Mouse (Mus musculus): ENCODE results near the gene Ppp1cb. TPM values are rescaled to one million over a fixed set of nuclear protein-coding genes. Genes with fewer than 3 reads are reported as not detected.

Ppp1cb gene
- polyA plus RNA-seq, 1 experiment from 2014 or later: 254 TPM

- no peaks in the 10 kb centered on the region for H3K36me3 ChIP-seq (ENCODE audit: control insufficient read depth, insufficient read depth, low read length)
- peaks cover 11% of the 10 kb centered on the region; the same call in 1 of the 2 replicates for H3K4me1 ChIP-seq (ENCODE audit: control insufficient read depth, insufficient read depth, low read length)
- peak overlapping the region; percentile 84 for H3K4me3 ChIP-seq (replicated peaks; ENCODE audit: low read depth, low read length)
- under 1% methylated on average over 63 of the region's 63 CpGs for WGBS
- H3K4me2 ChIP-seq (ENCODE audit: low read length): peak overlapping the region; percentile 53
- DNase-seq (peak; percentile 72), ATAC-seq (ENCODE audit: low FRiP score, low TSS enrichment) (peak; percentile 85)
- peak overlapping the region; percentile 99 for H3K27ac ChIP-seq (replicated peaks; ENCODE audit: low read depth, low read length)
- H3K9me3 ChIP-seq (ENCODE audit: control insufficient read depth, low read length): no peaks in the 10 kb centered on the region
- H3K27me3 ChIP-seq (ENCODE audit: control insufficient read depth, insufficient read depth, low read length): no peaks in the 10 kb centered on the region
- peak overlapping the region; percentile 97 for H3K9ac ChIP-seq (replicated peaks; ENCODE audit: low read length)
Measured at GRCm38 (mm10) chr5:32459251-32459881, 723 bp downstream of the Ppp1cb start.

GRCm38 (mm10) chr5:32459882-32460751 is 1.5 kb downstream of the Ppp1cb start:
- DNase-seq: peak; percentile 69

GRCm38 (mm10) chr5:32460973-32461372 is 2.3 kb downstream of the Ppp1cb start:
- 57% methylated on average over 2 of the region's 2 CpGs for WGBS
- H3K9me3 ChIP-seq (ENCODE audit: control insufficient read depth, low read length): no peaks in the 10 kb centered on the region
- DNase-seq (no peak), ATAC-seq (ENCODE audit: low FRiP score, low TSS enrichment) (no peak)
- H3K27ac ChIP-seq (replicated peaks; ENCODE audit: low read depth, low read length): no peak overlapping the region
- no peak overlapping the region for H3K9ac ChIP-seq (replicated peaks; ENCODE audit: low read length)
- H3K36me3 ChIP-seq (ENCODE audit: control insufficient read depth, insufficient read depth, low read length): no peaks in the 10 kb centered on the region
- no peaks in the 10 kb centered on the region for H3K27me3 ChIP-seq (ENCODE audit: control insufficient read depth, insufficient read depth, low read length)
- H3K4me2 ChIP-seq (ENCODE audit: low read length): peak overlapping the region; percentile 53
- H3K4me3 ChIP-seq (replicated peaks; ENCODE audit: low read depth, low read length): peak overlapping the region; percentile 28
- H3K4me1 ChIP-seq (ENCODE audit: control insufficient read depth, insufficient read depth, low read length): peaks cover 11% of the 10 kb centered on the region; the same call in 1 of the 2 replicates

More at GRCm38 (mm10) chr5:32459882-32460751, 1.5 kb downstream of the Ppp1cb start:
- WGBS: under 1% methylated on average over 19 of the region's 19 CpGs
- peak overlapping the region; percentile 53 for H3K4me2 ChIP-seq (ENCODE audit: low read length)
- peaks cover 11% of the 10 kb centered on the region; the same call in 1 of the 2 replicates for H3K4me1 ChIP-seq (ENCODE audit: control insufficient read depth, insufficient read depth, low read length)
- peak overlapping the region; percentile 97 for H3K9ac ChIP-seq (replicated peaks; ENCODE audit: low read length)
- peak overlapping the region; percentile 99 for H3K27ac ChIP-seq (replicated peaks; ENCODE audit: low read depth, low read length)
- H3K27me3 ChIP-seq (ENCODE audit: control insufficient read depth, insufficient read depth, low read length): no peaks in the 10 kb centered on the region
- ATAC-seq (ENCODE audit: low FRiP score, low TSS enrichment): no peak
- H3K9me3 ChIP-seq (ENCODE audit: control insufficient read depth, low read length): no peaks in the 10 kb centered on the region
- H3K4me3 ChIP-seq (replicated peaks; ENCODE audit: low read depth, low read length): peak overlapping the region; percentile 84
- no peaks in the 10 kb centered on the region for H3K36me3 ChIP-seq (ENCODE audit: control insufficient read depth, insufficient read depth, low read length)

GRCm38 (mm10) chr5:32472332-32473028 is 13.8 kb downstream of the Ppp1cb start:
- Histone ChIP-seq H3K4me2 (ENCODE audit: low read length) (no peak overlapping the region), H3K36me3 (ENCODE audit: control insufficient read depth, insufficient read depth, low read length) (no peaks in the 10 kb centered on the region), H3K9ac (replicated peaks; ENCODE audit: low read length) (no peak overlapping the region), H3K27me3 (ENCODE audit: control insufficient read depth, insufficient read depth, low read length) (no peaks in the 10 kb centered on the region), H3K4me1 (ENCODE audit: control insufficient read depth, insufficient read depth, low read length) (no peaks in the 10 kb centered on the region), H3K27ac (replicated peaks; ENCODE audit: low read depth, low read length) (no peak overlapping the region), H3K9me3 (ENCODE audit: control insufficient read depth, low read length) (no peaks in the 10 kb centered on the region), H3K4me3 (replicated peaks; ENCODE audit: low read depth, low read length) (no peak overlapping the region)
- no peak for ATAC-seq (ENCODE audit: low FRiP score, low TSS enrichment)
- WGBS: 91% methylated on average over 4 of the region's 4 CpGs
- no peak for DNase-seq

- 92% methylated on average over 2 of the region's 2 CpGs for WGBS
- no peak for ATAC-seq (ENCODE audit: low FRiP score, low TSS enrichment)
Measured at GRCm38 (mm10) chr5:32473029-32473352, 14.3 kb downstream of the Ppp1cb start.

GRCm38 (mm10) chr5:32476501-32476900 is 17.9 kb downstream of the Ppp1cb start:
- H3K27me3 ChIP-seq (ENCODE audit: control insufficient read depth, insufficient read depth, low read length): no peaks in the 10 kb centered on the region
- no peaks in the 10 kb centered on the region for H3K9me3 ChIP-seq (ENCODE audit: control insufficient read depth, low read length)
- peaks cover 22% of the 10 kb centered on the region for H3K36me3 ChIP-seq (ENCODE audit: control insufficient read depth, insufficient read depth, low read length)
- no peak overlapping the region for H3K4me2 ChIP-seq (ENCODE audit: low read length)
- H3K4me3 ChIP-seq (replicated peaks; ENCODE audit: low read depth, low read length): no peak overlapping the region
- no peak for DNase-seq
- H3K9ac ChIP-seq (replicated peaks; ENCODE audit: low read length): no peak overlapping the region
- no peaks in the 10 kb centered on the region for H3K4me1 ChIP-seq (ENCODE audit: control insufficient read depth, insufficient read depth, low read length)
- no peak overlapping the region for H3K27ac ChIP-seq (replicated peaks; ENCODE audit: low read depth, low read length)
- ATAC-seq (ENCODE audit: low FRiP score, low TSS enrichment): no peak

More at GRCm38 (mm10) chr5:32473029-32473352, 14.3 kb downstream of the Ppp1cb start:
- Histone ChIP-seq H3K9ac (replicated peaks; ENCODE audit: low read length) (no peak overlapping the region), H3K4me1 (ENCODE audit: control insufficient read depth, insufficient read depth, low read length) (no peaks in the 10 kb centered on the region), H3K9me3 (ENCODE audit: control insufficient read depth, low read length) (no peaks in the 10 kb centered on the region), H3K36me3 (ENCODE audit: control insufficient read depth, insufficient read depth, low read length) (no peaks in the 10 kb centered on the region), H3K27ac (replicated peaks; ENCODE audit: low read depth, low read length) (no peak overlapping the region), H3K27me3 (ENCODE audit: control insufficient read depth, insufficient read depth, low read length) (no peaks in the 10 kb centered on the region), H3K4me3 (replicated peaks; ENCODE audit: low read depth, low read length) (no peak overlapping the region), H3K4me2 (ENCODE audit: low read length) (no peak overlapping the region)
- no peak for DNase-seq

GRCm38 (mm10) chr5:32478972-32479371 is 20.3 kb downstream of the Ppp1cb start:
- no peak for DNase-seq
- Histone ChIP-seq H3K4me3 (replicated peaks; ENCODE audit: low read depth, low read length) (no peak overlapping the region), H3K9me3 (ENCODE audit: control insufficient read depth, low read length) (no peaks in the 10 kb centered on the region), H3K4me1 (ENCODE audit: control insufficient read depth, insufficient read depth, low read length) (no peaks in the 10 kb centered on the region), H3K27me3 (ENCODE audit: control insufficient read depth, insufficient read depth, low read length) (no peaks in the 10 kb centered on the region), H3K4me2 (ENCODE audit: low read length) (no peak overlapping the region), H3K36me3 (ENCODE audit: control insufficient read depth, insufficient read depth, low read length) (peaks cover 31% of the 10 kb centered on the region), H3K27ac (replicated peaks; ENCODE audit: low read depth, low read length) (no peak overlapping the region), H3K9ac (replicated peaks; ENCODE audit: low read length) (no peak overlapping the region)
- ATAC-seq (ENCODE audit: low FRiP score, low TSS enrichment): no peak
- 98% methylated on average over 4 of the region's 4 CpGs for WGBS

GRCm38 (mm10) chr5:32485430-32485829 is 26.8 kb downstream of the Ppp1cb start:
- Histone ChIP-seq H3K4me1 (ENCODE audit: control insufficient read depth, insufficient read depth, low read length) (no peaks in the 10 kb centered on the region), H3K4me3 (replicated peaks; ENCODE audit: low read depth, low read length) (no peak overlapping the region), H3K4me2 (ENCODE audit: low read length) (no peak overlapping the region), H3K36me3 (ENCODE audit: control insufficient read depth, insufficient read depth, low read length) (peaks cover 77% of the 10 kb centered on the region), H3K9me3 (ENCODE audit: control insufficient read depth, low read length) (no peaks in the 10 kb centered on the region), H3K9ac (replicated peaks; ENCODE audit: low read length) (no peak overlapping the region), H3K27ac (replicated peaks; ENCODE audit: low read depth, low read length) (no peak overlapping the region), H3K27me3 (ENCODE audit: control insufficient read depth, insufficient read depth, low read length) (no peaks in the 10 kb centered on the region)
- DNase-seq (no peak), ATAC-seq (ENCODE audit: low FRiP score, low TSS enrichment) (no peak)
- WGBS: 98% methylated on average over 3 of the region's 3 CpGs
